Mouse (Mus musculus): Measurements from ENCODE around the gene Arsb.
"Not testable (repeated sequence)": the region's sequence is repeated elsewhere in the genome, so short reads cannot be mapped to it uniquely, and the experiment has no call there.

Arsb gene

GRCm38 (mm10) chr13:93984521-93984920 is 213.1 kb downstream of the Arsb start:
- DNase-seq (ENCODE audit: low spot score): no peak

GRCm38 (mm10) chr13:93985181-93985580 is 213.8 kb downstream of the Arsb start:
- DNase-seq (ENCODE audit: low spot score): no peak

GRCm38 (mm10) chr13:93985750-93986149 is 214.3 kb downstream of the Arsb start:
- not testable (repeated sequence) for DNase-seq (ENCODE audit: low spot score)

GRCm38 (mm10) chr13:93987611-93988010 is 216.2 kb downstream of the Arsb start:
- no peak for DNase-seq (ENCODE audit: low spot score)

GRCm38 (mm10) chr13:93989208-93989607 is 217.8 kb downstream of the Arsb start:
- no peak for DNase-seq (ENCODE audit: low spot score)

GRCm38 (mm10) chr13:93989736-93990611 is 218.5 kb downstream of the Arsb start:
- no peak for DNase-seq (ENCODE audit: low spot score)

- no peak for DNase-seq (ENCODE audit: low spot score)
These were observed 219.4 kb downstream of the Arsb start for GRCm38 (mm10) chr13:93990841-93991240.

GRCm38 (mm10) chr13:93992342-93992882 is 221.0 kb downstream of the Arsb start:
- DNase-seq (ENCODE audit: low spot score): no peak

All from MN1 (cell line).